Mouse (Mus musculus) myocyte (in vitro differentiated cells): ENCODE data around the gene Kcnt2. TPM values are rescaled to one million over a fixed set of nuclear protein-coding genes. Genes with fewer than 3 reads are reported as not detected.

Experiments
- H3K27me3 ChIP-seq: one replicate; pipeline ENCODE4 v1.6.1; 2011; ENCODE audit not compliant: control insufficient read depth, insufficient read depth, insufficient read length
- H3K36me3 ChIP-seq: one replicate; pipeline ENCODE4 v1.6.1; 2011; ENCODE audit not compliant: control insufficient read depth, insufficient read depth
- H3K4me2 ChIP-seq: one replicate; pipeline ENCODE4 v1.6.1; 2011; ENCODE audit warnings: low read depth, control low read depth
- H3K4me3 ChIP-seq: one replicate; pipeline ENCODE4 v1.5.1; 2011; ENCODE audit warnings: mild to moderate bottlenecking, control low read depth, moderate library complexity
- H3K79me2 ChIP-seq: one replicate; pipeline ENCODE4 v1.6.1; 2011; ENCODE audit not compliant: control insufficient read depth, insufficient read depth
- H3ac ChIP-seq: one replicate; pipeline ENCODE4 v1.6.1; 2011; ENCODE audit not compliant: control insufficient read depth, insufficient read length
- CEBPB ChIP-seq: IDR thresholded peaks from 2 replicates; pipeline ENCODE4 v1.6.1; 2011; ENCODE audit warnings: mild to moderate bottlenecking, moderate library complexity; ENCODE audit not compliant: poor library complexity, insufficient read depth, severe bottlenecking
- E2F4 ChIP-seq: IDR thresholded peaks from one replicate; pipeline ENCODE4 v1.6.1; 2011; ENCODE audit warnings: mild to moderate bottlenecking, control low read depth, moderate library complexity; ENCODE audit not compliant: insufficient read depth
- MAX ChIP-seq: IDR thresholded peaks from one replicate; pipeline ENCODE4 v1.6.1; 2011; ENCODE audit warnings: low read depth, mild to moderate bottlenecking, control low read depth
- MYOD1 ChIP-seq, 3 experiments: IDR thresholded peaks; one replicate each; pipeline ENCODE4 v1.6.1; 2011; ENCODE audit warnings: control low read depth in 2 of 3, low read depth in 2 of 3, mild to moderate bottlenecking in 2 of 3, moderate library complexity in 1 of 3; ENCODE audit not compliant: insufficient read length in 2 of 3, control insufficient read depth in 1 of 3
- MYOG ChIP-seq, 3 experiments: IDR thresholded peaks; one replicate each; pipeline ENCODE4 v1.6.1; 2011; ENCODE audit warnings: control low read depth in 2 of 3, low read depth in 2 of 3, mild to moderate bottlenecking in 2 of 3; ENCODE audit not compliant: insufficient read length in 2 of 3, control insufficient read depth in 1 of 3, insufficient read depth in 1 of 3
- POLR2A ChIP-seq: IDR thresholded peaks from one replicate; pipeline ENCODE4 v1.6.1; 2011; ENCODE audit warnings: low read depth, mild to moderate bottlenecking, control low read depth, moderate library complexity; ENCODE audit not compliant: insufficient read length
- POLR2AphosphoS2 ChIP-seq: IDR thresholded peaks from one replicate; pipeline ENCODE4 v1.6.1; 2011; ENCODE audit warnings: low read depth, control low read depth; ENCODE audit not compliant: insufficient read length
- REST ChIP-seq: IDR thresholded peaks from one replicate; pipeline ENCODE4 v1.6.1; 2011; ENCODE audit warnings: mild to moderate bottlenecking, control low read depth, moderate library complexity; ENCODE audit not compliant: insufficient read depth, insufficient read length
- SRF ChIP-seq: IDR thresholded peaks from one replicate; pipeline ENCODE4 v1.6.1; 2011; ENCODE audit warnings: low read depth; ENCODE audit not compliant: control insufficient read depth, insufficient read length
- TCF12 ChIP-seq: IDR thresholded peaks from one replicate; pipeline ENCODE4 v1.6.1; 2011; ENCODE audit warnings: mild to moderate bottlenecking, control low read depth; ENCODE audit not compliant: poor library complexity, insufficient read depth, severe bottlenecking
- TCF3 ChIP-seq: IDR thresholded peaks from one replicate; pipeline ENCODE4 v1.6.1; 2011; ENCODE audit warnings: low read depth, control low read depth; ENCODE audit not compliant: insufficient read length
- USF1 ChIP-seq: IDR thresholded peaks from one replicate; pipeline ENCODE4 v1.6.1; 2011; ENCODE audit warnings: low read depth, mild to moderate bottlenecking, control low read depth, moderate library complexity
- polyA plus RNA-seq: library from polyadenylated mRNA; unstranded; fragments of >200 nt; fragmentation: generic; extraction: Trizol; gene quantifications from one replicate; pipeline ENCODE4 v1.2.1, GENCODE M21; 2012; ENCODE audit warnings: missing spikeins

Kcnt2 gene
- polyA plus RNA-seq, 1 experiment, result 0.19 TPM

DNA sequence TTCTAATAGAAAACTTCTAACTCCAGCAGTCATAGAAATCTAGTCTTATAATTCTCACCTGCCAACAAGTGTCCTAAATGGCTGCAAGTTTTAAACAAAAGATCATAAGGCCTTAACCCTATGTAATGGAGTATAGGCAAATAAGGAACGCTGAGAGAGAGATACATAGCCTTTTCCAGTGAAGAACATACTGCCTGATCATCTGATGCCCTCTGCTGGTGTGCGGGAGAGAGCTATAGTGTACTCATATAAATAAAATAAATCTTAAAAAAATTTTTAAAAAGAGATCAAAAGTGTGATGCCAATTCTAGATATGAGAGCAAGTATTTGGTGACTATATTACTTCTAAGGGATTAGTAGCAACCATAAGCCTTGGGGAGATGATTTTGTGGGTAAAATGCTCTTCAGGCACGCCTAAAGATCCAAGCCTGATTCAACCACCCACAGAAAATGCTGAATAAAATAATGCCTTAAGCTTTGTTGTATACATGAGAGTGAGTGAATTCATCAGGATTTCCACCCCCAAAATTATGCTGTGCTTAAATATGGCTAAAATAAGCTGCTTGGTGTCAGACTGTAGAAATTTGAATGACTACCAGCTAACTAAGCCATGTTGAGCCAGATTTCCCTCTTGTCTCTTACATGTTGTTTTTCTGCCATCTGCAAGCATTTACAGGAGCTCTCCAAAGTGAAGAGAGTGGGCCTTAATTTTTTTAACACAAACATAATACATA is 413.8 kb downstream of the Kcnt2 start:
- no peaks in the 10 kb centered on the region for H3K27me3 ChIP-seq
- H3ac ChIP-seq, result no peak overlapping the region
- no peaks in the 10 kb centered on the region for H3K79me2 ChIP-seq
- no peak overlapping the region for H3K4me2 ChIP-seq
- TF ChIP-seq MYOG (IDR thresholded peaks at IDR 0.05; ENCODE audit: control insufficient read depth in 1 of 3, insufficient read depth in 1 of 3, insufficient read length in 2 of 3, low read depth in 2 of 3), result no peak
- TF ChIP-seq POLR2A, result no peak
- TF ChIP-seq E2F4, result no peak
- no peak for TF ChIP-seq TCF12
- no peak for TF ChIP-seq REST
- TF ChIP-seq TCF3, result no peak
- TF ChIP-seq MYOD1 (IDR thresholded peaks at IDR 0.05; ENCODE audit: control insufficient read depth in 1 of 3, insufficient read length in 2 of 3, low read depth in 2 of 3), result no peak
- TF ChIP-seq USF1, result no peak
- no peak for TF ChIP-seq POLR2AphosphoS2
- TF ChIP-seq MAX, result no peak
- TF ChIP-seq CEBPB, result no peak
- H3K4me3 ChIP-seq, result no peak overlapping the region
- no peaks in the 10 kb centered on the region for H3K36me3 ChIP-seq

DNA sequence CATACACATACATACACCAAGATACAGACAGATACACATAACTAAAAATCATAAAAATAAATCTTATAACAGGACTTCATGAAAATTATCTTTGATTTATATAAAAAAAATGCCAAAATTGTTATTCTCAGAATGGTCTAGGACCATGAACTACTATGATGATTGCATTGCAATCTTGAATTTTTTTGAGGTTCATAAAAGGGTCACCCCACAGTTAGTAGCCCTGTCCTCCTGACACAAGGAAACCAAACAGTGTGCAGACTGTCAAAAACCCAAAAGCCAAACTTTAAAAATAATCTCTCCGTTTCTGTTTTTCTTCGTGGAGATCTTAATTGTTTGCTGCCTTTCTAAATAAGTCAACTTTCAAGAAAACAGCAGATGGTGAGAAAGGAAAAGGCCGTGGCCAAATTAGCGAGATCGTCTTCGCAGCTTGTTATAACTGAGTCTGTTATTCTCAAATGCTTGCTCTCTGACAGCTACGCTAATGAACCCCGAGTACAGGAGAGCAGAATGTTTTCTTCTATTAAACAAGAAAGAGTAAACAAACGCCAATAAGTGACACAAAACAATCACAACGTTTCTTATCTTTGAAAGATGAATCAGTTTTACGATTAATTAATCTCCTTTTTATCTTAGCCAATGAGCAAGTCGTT is 414.9 kb downstream of the Kcnt2 start:
- Histone ChIP-seq H3K4me3 (no peak overlapping the region), H3K4me2 (no peak overlapping the region), H3K79me2 (no peaks in the 10 kb centered on the region), H3K27me3 (no peaks in the 10 kb centered on the region), H3ac (no peak overlapping the region), H3K36me3 (no peaks in the 10 kb centered on the region)
- no peak for TF ChIP-seq TCF3
- TF ChIP-seq POLR2A, result no peak
- no peak for TF ChIP-seq TCF12
- no peak for TF ChIP-seq CEBPB
- TF ChIP-seq POLR2AphosphoS2, result no peak
- TF ChIP-seq E2F4, result no peak
- TF ChIP-seq SRF, result no peak
- no peak for TF ChIP-seq REST
- no peak for TF ChIP-seq MYOG (IDR thresholded peaks at IDR 0.05; ENCODE audit: control insufficient read depth in 1 of 3, insufficient read depth in 1 of 3, insufficient read length in 2 of 3, low read depth in 2 of 3)
- TF ChIP-seq MYOD1 (IDR thresholded peaks at IDR 0.05; ENCODE audit: control insufficient read depth in 1 of 3, insufficient read length in 2 of 3, low read depth in 2 of 3), result no peak
- no peak for TF ChIP-seq USF1

DNA sequence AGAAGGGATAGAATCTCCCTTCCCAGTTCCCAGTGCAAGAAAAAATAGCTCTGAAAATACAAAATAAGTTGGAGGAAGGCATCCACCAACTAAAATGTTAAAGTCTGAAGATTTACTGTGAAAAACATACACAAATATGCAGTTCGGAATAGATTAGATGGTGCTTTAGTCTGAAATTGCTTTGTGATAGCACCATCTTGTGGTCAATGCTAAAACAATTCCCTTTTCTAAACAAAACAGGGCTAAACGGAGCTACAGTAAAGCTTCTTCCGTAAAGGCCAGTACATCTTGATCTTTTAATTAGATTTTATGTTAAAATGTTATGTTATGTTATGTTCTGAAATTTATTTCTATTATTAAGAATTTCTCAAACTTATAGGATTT is 415.4 kb downstream of the Kcnt2 start:
- no peak for TF ChIP-seq CEBPB
- TF ChIP-seq TCF12, result no peak
- no peaks in the 10 kb centered on the region for H3K27me3 ChIP-seq
- no peak overlapping the region for H3K4me3 ChIP-seq
- H3K4me2 ChIP-seq, result no peak overlapping the region
- H3K36me3 ChIP-seq, result no peaks in the 10 kb centered on the region
- H3K79me2 ChIP-seq, result no peaks in the 10 kb centered on the region
- H3ac ChIP-seq, result no peak overlapping the region

Other genes starting within 250 kb of the Kcnt2 start
- gene Cfh, start 62.4 kb upstream of the Kcnt2 start, polyA plus RNA-seq, result 0.46 TPM